Mouse (Mus musculus): Measurements from ENCODE around the gene Pcmt1.
A peak's percentile ranks its signal among the peaks of the same experiment; 100 is the strongest.
"Not testable (repeated sequence)": the region's sequence is repeated elsewhere in the genome, so short reads cannot be mapped to it uniquely, and the experiment has no call there.

Pcmt1 gene

DNA sequence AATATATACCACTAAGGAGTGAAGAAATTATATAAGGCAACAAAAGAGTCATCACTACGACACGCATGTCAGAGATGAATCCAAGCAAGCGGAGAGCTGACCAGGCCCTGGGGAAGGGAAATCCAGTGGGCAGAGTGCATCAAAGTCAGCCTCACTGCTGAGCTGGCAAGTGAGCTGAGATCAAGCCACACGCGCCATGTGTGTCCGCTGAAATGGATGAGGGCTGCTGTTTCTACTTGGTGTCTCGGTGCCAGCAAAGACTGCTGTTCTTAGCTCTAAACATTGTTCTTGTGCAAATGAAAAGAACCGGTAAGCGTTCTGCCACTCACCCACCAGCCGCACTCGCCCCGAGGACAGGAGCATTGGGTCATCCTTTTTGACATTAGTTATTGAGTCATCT is 40.6 kb downstream of the Pcmt1 start:
- no peak for DNase-seq

DNA sequence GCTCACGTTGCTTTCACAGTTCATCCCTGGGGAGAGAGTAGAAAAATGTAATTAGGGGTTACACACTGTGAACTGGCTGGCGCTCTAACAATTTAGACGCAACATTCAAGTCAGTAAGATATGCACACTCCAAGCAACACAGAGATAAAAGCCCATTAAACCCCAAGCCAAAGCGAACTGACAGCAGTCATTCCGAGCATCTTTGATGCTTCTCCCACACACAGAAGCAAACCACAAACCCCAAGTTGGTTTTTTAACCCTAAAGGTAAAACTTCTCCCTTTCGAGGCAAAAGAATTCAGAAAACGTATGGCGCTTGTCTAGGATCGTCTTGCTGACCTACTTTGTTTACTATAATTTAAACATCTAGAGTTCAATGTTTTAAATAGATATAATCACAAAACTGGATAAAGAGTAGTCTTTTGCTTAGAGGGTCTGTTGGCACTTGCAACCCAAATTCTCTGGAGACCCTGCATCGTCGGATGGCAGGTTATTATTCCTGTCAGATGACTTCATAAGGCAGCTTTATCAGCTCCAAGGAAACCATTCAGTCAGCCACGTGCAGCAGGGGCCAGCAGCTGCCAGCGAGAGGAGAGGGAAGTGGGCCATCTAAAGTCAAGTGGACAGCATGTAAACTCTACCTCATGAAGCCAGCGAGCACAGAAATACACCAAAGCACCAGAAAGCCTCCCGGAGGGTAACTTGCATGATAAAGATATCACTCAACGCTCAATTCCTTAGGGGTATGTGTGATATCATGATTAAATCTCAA is 49.8 kb downstream of the Pcmt1 start:
- no peak for DNase-seq

DNA sequence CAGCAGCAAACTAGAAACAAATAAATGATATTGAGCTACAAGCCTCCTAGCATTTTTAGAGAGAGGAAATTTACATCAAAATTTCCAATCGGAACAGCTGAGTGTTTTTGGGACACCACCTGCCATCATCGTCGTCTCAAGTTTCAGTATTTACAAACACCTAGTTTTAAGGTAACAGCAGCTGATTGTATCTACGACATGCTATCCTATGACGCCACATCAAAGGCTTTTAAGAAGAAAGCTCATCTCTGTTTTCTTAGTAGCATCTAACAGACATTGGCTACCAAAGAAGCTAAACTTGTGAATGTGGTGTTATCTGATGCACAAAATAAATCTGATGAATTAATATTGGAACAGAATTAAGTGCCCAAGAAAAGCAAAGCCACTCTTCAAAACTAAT is 50.6 kb downstream of the Pcmt1 start:
- no peak for DNase-seq

DNA sequence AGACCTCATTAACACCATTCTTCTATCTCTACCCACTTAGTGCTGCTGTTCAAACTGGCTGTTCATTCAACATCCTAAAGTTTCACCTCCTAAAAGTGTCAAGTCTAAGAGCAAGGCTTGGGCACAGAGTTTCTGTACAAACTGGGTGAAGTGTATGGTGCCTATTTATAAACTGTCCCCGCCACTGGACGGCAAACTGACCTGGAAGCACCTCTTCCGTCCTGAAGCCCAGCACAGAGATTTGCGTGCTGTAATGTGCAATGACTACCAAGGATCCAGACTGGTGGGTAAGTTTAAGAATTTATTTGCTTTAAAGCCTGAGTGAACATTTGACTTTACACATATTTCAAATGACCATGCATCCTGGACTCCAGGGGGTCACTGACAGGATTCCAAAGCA is 51.8 kb downstream of the Pcmt1 start:
- DNase-seq: no peak

DNA sequence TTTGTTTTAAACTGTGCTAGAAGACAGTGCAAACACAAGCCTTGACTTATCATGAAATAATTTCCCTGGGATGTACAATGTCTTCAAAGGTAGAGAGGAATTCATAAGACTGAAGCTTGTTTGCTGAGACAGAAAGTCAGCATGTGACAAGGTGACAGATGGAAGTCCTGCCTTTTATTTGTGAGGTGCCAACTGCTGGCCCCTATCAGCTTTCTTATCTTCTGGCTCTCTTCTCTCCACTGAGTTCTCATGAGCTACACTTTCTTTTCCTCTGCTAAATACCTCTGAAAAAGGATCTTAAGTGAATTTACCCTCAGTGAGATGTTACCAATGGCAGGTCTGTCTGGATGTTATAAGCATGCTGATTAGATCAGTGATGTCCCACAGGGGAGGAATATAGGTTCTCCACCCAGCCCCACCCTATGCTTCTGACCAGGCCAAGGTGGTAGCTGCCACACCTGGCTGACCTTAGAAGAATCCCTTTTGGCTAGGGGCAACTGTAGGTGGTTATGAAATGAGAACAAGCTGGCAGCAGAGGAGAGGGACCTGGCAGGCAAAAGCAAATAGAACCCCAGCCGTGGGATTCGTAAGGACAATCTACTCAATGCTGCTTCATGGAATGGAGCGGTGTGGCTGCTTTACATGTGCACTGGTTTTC is 56.9 kb downstream of the Pcmt1 start:
- no peak for DNase-seq

DNA sequence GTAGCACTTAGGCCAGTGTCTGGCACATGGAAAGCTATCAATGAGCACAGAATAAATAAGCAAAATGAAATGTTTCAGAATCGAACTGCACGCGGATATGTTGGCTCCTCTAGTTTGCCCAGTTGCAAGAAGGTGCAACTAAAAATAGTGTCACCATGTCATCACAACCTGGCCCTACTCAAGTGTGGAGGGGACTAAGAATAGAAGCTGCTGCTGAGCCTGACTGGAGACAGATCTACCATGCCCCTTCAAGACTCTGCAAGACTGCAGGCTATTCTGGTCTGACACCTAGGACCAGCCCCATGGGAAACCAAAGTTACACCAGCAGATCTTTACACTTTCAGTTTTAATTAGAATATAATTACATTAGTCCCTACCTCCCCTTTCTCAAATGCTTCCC is 58.6 kb downstream of the Pcmt1 start:
- no peak for DNase-seq

DNA sequence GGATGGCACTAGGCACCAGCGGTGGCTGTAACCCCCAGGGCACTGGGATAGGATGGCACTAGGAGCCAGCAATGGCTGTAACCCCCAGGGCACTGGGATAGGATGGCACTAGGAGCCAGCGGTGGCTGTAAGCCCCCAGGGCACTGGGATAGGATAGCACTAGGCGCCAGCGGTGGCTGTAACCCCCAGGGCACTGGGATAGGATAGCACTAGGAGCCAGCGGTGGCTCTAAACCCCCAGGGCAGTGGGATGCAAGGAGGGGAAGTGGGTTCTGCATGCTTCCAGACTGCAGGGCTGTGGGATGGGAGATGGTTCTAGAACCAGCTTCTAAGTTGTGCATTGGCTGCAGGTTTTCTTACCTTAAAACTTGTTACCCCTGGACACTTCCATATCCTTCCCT is 60.2 kb downstream of the Pcmt1 start:
- DNase-seq: no peak

DNA sequence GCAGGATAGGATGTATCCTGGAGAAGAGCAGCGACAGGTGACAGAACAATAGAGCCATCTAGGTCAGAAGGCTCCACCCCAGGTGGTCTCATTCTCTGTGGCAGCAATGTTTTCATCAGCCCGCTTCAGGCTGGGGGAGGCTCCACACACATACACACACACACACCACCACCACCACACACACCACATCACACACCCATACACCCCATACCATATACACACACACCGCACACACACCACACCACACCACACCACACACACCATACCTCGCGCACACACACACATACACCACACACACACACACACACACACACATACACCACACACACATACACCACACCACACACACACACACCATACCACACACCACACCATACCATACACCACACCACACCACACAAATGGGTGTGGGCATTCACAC is 61.1 kb downstream of the Pcmt1 start:
- DNase-seq: no peak

DNA sequence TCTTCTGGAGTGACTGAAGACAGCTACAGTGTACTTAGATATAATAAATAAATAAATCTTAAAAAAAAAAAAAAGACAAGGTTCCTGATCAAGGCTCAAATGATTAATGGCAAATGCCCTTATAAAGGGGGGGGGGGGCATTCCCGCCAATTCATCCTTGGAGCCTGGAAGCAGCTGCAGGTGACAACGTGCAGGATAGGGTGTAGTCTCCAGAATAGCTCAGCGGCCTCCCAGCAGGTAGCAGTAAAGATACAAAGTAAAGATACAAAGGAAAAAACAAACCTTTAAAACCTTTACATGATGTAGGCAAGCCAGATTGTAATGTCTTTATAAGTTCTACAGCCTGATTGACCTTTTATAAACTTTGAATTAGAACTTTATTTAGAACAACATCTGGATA is 63.4 kb downstream of the Pcmt1 start:
- not testable (repeated sequence) for DNase-seq

DNA sequence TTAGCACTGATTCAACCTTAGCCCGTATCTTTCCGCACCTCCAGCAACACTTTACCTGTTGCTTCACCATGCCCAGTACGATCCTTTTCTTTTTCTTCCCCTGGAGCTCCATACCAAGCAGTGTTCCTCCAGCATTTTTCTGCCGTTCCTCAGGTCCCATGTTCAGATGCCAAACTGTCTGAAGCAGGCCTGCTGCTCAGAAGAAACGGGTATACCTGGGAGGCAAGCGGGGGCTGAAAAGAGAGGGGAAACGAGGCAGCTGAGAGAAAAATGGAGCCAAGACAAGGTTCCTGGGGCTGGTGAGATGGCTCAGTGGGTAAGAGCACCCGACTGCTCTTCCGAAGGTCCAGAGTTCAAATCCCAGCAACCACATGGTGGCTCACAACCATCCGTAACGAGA is 63.8 kb downstream of the Pcmt1 start:
- not testable (repeated sequence) for DNase-seq

DNA sequence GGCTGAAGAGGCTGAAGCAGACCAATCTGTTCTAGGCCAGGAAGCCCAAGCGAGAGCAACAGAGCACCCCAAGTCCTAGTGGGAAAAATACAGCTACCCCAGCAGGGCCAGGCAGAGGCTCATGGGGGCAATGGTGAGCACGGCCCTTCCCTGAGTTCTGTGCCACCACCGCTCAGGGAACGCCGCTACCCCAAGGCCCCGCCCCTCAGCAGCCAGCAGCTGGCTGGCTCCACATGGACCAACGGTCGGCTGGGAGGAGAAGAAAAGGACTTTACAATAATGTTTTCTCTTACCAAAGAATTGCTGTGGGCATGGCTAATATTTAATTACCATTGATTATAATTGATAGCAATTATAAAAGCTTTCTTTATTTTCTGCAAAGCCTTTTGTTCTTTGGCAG is 66.1 kb downstream of the Pcmt1 start:
- no peak for DNase-seq

DNA sequence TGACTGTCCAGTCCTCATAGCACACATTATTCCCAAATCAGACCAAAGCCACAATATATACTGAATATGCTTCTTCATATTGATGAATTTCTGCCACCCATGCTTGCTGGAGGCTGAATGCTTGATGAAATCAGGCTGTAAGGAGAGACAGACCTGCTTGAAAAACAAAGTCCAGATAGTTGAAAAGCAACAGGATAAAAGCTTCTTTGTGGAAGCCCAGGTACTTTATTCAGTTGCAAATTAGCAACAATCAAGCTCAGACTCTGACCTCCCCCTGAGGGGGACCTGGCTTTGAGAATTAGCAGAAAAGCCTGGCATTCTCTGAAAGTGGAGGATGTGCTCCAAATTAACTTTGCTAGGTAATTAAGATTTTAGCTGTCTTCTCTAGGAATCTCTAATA is 68.7 kb downstream of the Pcmt1 start:
- DNase-seq: not testable (repeated sequence)

DNA sequence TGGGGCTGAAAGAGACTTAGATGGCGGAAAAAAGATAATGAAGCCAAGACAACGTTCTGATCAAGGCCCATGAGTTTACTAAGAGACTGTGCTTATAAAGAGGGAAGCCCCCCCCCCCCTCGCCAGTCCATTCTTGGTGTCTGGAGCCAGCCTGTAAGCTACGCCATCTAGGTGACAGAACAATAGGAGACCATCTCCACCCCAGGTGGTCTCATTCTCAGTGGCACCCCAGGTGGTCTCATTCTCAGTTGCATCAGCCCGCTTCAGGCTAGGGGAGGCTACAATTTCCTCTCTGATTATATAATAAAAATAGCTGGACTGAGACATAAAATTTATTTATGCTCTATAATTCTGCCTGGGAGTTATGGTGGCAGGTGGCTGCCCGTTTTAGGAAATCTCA is 69.3 kb downstream of the Pcmt1 start:
- no peak for DNase-seq

DNA sequence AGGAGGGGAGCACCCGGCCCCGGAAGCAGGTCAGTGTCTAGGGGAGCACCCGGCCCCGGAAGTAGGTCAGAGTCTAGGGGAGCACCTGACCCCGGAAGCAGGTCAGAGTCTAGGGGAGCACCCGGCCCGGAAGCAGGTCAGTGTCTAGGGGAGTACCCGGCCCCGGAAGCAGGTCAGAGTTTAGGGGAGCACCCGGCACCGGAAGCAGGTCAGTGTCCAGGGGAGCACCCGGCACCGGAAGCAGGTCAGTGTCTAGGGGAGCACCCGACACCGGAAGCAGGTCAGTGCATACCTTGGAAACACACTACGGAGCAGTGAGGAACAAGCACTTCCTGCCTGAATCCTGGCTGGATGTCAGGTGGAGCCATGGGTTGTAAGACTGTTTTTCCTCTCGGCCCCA is 72.3 kb downstream of the Pcmt1 start:
- DNase-seq: no peak

DNA sequence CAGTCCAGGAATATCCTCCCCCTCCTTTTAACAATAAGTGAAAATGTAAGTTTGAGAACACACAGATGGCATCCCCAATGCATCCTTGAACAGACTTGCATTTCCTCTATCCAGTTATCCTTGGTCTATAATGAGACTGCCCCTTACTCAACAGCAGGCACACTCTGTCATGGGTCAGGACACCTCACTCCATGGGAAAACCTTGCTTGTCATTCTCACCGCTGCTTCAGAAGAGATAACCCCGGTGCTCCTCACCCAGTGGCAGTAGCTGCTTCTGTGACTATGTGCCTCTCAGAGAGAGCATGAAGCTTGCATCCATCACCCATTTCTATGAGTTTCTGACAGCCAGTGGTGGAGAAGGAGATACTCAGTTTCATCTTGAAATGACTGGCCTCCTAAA is 74.5 kb downstream of the Pcmt1 start:
- DNase-seq: no peak

DNA sequence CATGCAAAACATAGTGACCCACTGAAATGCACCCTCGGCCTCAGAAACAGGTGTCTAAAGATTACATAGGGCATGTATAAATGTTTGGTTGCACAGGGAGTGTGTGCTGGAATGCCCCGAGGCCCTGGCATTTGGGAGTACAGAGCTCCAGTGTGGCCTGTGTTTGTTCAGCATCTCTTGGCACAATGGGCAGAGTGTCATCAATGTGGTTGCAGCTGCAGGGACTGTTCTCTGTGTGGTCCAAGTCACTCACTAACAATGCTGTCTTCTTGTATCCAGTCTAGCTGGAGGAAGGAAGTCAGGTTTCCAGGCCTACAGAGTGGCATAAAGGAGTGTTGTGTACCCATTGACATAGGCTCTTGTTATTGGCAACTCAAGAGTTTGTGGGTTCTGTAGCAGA is 75.8 kb downstream of the Pcmt1 start:
- DNase-seq: no peak

DNA sequence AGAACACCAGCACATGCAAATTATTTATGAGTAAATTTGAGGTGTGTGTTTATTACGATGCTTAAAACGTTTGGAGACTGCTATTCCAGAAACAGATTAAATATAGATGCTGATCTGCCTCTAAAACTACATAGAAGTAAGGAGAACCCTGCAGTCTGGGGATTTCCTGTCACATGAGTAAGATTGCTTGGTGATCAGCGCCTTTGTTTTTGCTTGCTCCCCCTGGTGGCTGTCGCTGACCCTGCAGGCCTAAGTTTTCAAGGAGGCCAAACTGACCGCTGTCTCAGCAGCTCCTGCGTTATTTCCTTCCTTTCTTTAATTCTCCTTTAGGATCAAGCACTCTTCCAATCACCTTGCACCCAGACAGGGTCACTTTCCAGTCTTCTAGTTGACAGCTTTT is 80.3 kb downstream of the Pcmt1 start:
- peak; percentile 86 to 87 for DNase-seq

DNA sequence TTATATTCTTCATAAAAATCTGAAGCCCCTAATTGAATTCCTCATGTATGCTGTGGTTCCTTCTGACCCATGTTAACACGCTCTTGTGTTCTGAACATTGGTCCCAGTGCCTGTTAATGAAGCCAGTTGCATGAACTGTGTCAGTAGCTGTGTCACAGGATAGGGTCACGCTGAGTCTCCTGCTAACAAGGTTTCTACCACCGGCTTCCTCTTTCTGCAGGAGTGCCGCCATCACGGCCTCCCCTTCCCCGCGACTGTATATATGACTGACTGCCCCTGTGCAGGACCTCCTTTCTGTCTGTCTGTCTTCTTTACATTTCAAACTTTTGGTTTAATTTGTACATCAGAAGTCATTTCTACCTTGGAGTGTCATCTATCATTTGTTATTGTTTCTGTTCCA is 82.8 kb downstream of the Pcmt1 start:
- no peak for DNase-seq

DNA sequence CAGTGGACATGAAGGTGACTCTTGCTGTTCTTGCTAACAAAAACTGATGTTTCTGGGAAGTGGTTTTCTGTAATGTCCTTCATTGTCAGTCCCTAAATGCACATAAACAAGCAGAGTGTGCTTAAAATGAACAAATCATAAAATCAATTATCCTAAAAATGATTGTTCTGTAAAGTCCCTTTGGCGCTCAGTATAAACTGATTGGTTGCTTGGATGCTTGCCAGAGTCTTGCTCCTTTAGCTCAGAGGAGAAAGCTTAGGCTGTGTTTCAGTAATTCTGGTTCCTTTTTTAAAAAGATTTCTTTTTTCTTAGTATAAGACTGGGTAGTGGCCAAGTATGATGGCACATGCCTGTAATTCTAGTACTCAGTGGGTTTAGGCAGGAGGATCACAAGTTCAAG is 84.7 kb downstream of the Pcmt1 start:
- no peak for DNase-seq

DNA sequence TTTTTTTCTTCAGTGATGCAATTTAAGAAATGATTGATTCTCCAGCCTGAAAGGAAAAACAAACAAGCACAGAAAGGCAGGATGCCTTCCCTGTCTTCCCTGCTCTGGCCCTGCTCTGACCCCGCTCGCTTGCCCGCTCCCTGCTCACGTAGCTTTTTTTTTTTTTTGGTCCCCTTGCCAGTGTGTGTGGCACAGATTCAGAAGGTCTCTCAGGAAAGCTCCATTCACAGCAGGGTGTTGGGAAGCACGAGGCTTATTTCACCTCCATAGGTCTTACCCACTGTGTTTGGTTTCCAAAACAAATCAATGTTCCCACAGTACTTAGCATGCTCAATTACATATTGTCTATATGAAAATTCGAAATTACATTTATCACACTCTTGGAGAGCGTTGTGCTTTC is 86.1 kb downstream of the Pcmt1 start:
- no peak for DNase-seq

DNA sequence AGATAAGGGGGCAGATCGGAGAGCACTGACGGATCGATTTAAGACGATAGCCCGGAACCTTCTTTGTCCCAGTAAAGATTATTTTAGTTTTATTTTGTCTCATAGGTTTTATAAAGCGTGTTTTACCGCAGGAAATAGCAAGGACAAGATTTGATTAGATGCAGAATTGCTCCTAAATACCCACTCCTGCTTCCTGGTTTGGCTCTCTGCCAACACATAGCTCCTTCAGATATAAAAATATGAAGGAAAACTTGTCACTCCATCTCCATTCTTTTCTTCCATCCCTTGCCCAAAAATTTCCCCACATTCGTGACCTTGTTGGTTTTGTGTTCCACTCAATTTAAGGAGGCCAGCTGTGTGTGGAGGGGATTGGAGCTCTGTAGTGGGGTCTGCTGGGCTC is 90.1 kb downstream of the Pcmt1 start:
- DNase-seq: no peak

DNA sequence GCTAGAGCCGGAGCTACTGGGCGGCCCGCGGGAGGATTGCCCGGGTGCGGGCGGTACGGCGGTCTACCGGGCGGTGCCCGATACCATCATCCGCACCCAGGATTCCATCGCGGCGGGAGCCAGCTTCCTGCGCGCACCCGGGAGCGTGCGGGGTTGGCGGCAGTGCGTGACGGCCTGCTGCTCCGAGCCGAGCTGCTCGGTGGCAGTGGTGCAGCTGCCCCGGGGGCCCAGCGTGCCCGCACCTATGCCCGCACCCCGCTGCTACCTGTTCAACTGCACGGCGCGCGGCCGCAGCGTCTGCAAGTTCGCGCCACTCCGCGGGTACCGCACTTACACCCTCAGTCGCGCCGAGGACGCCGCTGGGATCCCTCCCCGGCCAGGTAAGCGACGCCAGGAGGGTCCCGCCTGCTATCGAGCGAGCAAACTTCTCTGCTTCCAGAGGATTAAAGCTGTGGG is 90.7 kb downstream of the Pcmt1 start:
- DNase-seq: no peak

DNA sequence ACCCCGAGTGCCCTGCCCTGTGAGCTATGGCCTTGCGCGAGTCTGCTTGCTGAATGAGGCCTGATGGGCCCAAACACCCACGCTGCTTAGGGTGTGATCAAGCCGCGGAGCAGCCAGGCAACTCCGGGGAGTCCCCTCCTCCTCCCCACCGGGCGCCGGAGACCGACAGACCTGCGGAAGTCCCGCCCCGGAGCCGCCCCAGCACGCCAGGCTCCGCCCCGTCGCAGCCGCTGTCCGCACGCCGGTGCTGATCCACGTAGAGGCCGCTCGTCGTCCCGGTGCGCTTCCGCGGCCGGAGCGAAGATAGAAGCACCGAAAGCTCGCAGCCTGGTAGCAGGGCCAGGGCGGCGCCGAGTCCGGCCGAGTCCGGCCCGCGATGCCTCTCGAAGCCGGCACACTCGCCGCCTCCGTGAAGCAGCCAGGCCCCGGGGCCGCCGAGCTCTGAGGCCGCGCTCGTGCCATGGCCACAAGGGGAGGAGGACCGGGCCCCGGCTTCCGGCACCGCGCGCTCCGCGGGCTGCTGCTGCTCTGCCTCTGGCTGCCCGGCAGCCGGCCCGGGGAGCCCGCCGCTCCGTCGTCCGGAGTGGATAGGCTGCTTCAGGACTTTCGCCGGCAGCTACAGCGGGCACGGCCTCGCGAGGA is 91.2 kb downstream of the Pcmt1 start, which contains the start of gene Lrp11:
Lrp11 (plus strand) TSS at position 209 of the 642 bp plus-strand sequence.
- DNase-seq: peak; percentile 95

DNA sequence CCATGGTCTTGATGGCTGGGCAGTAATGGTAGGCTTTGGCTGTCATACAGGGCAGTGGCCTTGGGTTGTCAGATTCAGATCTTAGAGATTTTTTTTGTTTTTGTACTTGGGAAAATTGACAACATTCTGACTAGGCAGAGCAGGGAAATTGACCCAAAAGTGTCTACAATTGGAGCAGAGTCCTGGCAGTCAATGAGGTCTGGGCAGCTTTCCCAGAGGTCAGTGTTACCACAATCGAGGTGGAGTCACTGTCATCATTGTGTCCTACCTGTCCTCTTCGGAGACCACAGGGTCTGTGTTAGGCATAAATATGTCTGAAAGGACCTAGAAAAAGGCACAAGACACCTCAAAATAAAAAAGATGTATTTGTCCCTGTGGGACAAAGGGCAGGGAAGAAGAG is 94.2 kb downstream of the Pcmt1 start:
- DNase-seq: no peak
